In the genomic region with DNA sequence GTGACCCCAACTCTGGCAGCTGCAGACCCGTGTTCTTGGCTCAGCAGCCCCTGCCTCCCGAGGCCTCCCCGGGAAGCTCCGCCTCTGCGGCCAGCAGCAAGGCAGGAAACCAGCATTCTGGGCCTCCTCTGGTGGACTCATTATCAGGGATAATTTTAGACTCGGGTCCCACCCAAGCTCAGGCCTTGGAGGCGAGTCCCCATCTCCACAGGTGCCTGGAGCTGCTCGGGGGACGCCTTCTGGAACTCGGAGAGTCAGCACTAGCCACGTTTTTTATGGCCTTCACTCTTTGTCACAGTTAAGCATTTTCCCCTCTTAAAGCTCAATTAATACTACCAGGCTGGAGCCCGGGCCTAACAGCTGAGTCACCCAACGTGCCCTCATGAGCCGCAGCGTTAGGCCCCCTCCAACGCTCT, we compare ENCODE assay signal across 10 mouse cellular contexts. TPM values are rescaled to one million over a fixed set of nuclear protein-coding genes. Genes with fewer than 3 reads are reported as not detected.
DNase-seq lines count a peak whose midpoint lies in the region; ATAC-seq and TF ChIP-seq lines count a peak whose summit lies in the region.
"Had no signal": no experiment of that assay in that cellular context is flagged by ENCODE, and none has a peak within 500 bp of the region (broad histone marks: within the 10 kb centered on the region; RNA-seq: fewer than 3 reads in every experiment).

No protein-coding gene starts in this region.

- peaks cover 34% of the 10 kb centered on the region for H3K27me3 ChIP-seq in kidney, embryonic 16.5 days (ENCODE audit: insufficient read depth, low read length)
- peaks cover 27% of the 10 kb centered on the region for H3K27me3 ChIP-seq in embryonic facial prominence, embryonic 15.5 days
- H3K27me3 ChIP-seq in heart, embryonic 12.5 days (replicated peaks), result peaks cover 27% of the 10 kb centered on the region
- H3K27me3 ChIP-seq in limb, embryonic 12.5 days, result peaks cover 42% of the 10 kb centered on the region
- H3K27me3 ChIP-seq in hindbrain, postnatal 0 days (ENCODE audit: insufficient read depth, low read length), result no peaks in the 10 kb centered on the region

- DNase-seq in kidney, adult 9 months, result no peak
- DNase-seq in cerebellum, postnatal 25 days, result no peak
- DNase-seq in layer of hippocampus, adult 8-10 months (ENCODE audit: low spot score in 2 of 2), result no peak
- no peak for DNase-seq in hindbrain, postnatal 0 days (ENCODE audit: low spot score)
- DNase-seq: kidney, adult 11 months had no signal

- peaks cover 41% of the 10 kb centered on the region for H3K4me1 ChIP-seq in kidney, embryonic 16.5 days (ENCODE audit: insufficient read depth, low read length)
- H3K4me1 ChIP-seq in embryonic facial prominence, embryonic 15.5 days, result peaks cover 64% of the 10 kb centered on the region
- H3K4me1 ChIP-seq in heart, embryonic 12.5 days (replicated peaks), result peaks cover 87% of the 10 kb centered on the region
- peaks cover 67% of the 10 kb centered on the region for H3K4me1 ChIP-seq in limb, embryonic 12.5 days (replicated peaks)
- H3K4me1 ChIP-seq in hindbrain, postnatal 0 days (ENCODE audit: insufficient read depth, low read length), result 0 out of 2 replicates have a peak, but pooled peaks cover 12% of the 10 kb centered on the region

- WGBS in kidney, embryonic 16.5 days, result 25% methylated on average over 16 of the region's 16 CpGs
- 27% methylated on average over 16 of the region's 16 CpGs for WGBS in embryonic facial prominence, embryonic 15.5 days
- 16% methylated on average over 16 of the region's 16 CpGs for WGBS in heart, embryonic 12.5 days
- WGBS in limb, embryonic 12.5 days, result 12% methylated on average over 16 of the region's 16 CpGs
- 41% methylated on average over 16 of the region's 16 CpGs for WGBS in hindbrain, postnatal 0 days

- no peak for ATAC-seq in kidney, embryonic 16.5 days (ENCODE audit: low FRiP score, low TSS enrichment)
- ATAC-seq in embryonic facial prominence, embryonic 15.5 days (ENCODE audit: insufficient number of reproducible peaks, low FRiP score, low TSS enrichment, low read depth), result 0 out of 2 replicates have a peak, but pooled peaks have one; percentile 25
- ATAC-seq in heart, embryonic 12.5 days (ENCODE audit: insufficient number of reproducible peaks, low FRiP score), result peak; percentile 36; the same call in 1 of the 2 replicates
- no peak; the same call in 1 of the 2 replicates for ATAC-seq in limb, embryonic 12.5 days (ENCODE audit: insufficient number of reproducible peaks, insufficient read depth, low FRiP score, low TSS enrichment, low read depth)
- no peak for ATAC-seq in hindbrain, postnatal 0 days

- H3K4me2 ChIP-seq in kidney, embryonic 16.5 days (replicated peaks; ENCODE audit: low read depth, low read length), result no peak overlapping the region
- H3K4me2 ChIP-seq in embryonic facial prominence, embryonic 15.5 days (replicated peaks), result no peak overlapping the region
- H3K4me2 ChIP-seq in heart, embryonic 12.5 days, result peak overlapping the region; percentile 29
- no peak overlapping the region; the same call in 1 of the 2 replicates for H3K4me2 ChIP-seq in limb, embryonic 12.5 days
- no peak overlapping the region for H3K4me2 ChIP-seq in hindbrain, postnatal 0 days (ENCODE audit: low read depth, low read length)
- H3K4me2 ChIP-seq: stomach, embryonic 15.5 days had no signal

- no peaks in the 10 kb centered on the region for H3K36me3 ChIP-seq in kidney, embryonic 16.5 days (ENCODE audit: insufficient read depth, low read length)
- H3K36me3 ChIP-seq in embryonic facial prominence, embryonic 15.5 days, result no peaks in the 10 kb centered on the region
- no peaks in the 10 kb centered on the region for H3K36me3 ChIP-seq in heart, embryonic 12.5 days
- H3K36me3 ChIP-seq in limb, embryonic 12.5 days, result no peaks in the 10 kb centered on the region
- H3K36me3 ChIP-seq in hindbrain, postnatal 0 days (ENCODE audit: insufficient read depth, low read length), result no peaks in the 10 kb centered on the region
- H3K36me3 ChIP-seq: stomach, embryonic 15.5 days had no signal

- H3K4me3 ChIP-seq in kidney, embryonic 16.5 days (ENCODE audit: low read length), result no peak overlapping the region
- H3K4me3 ChIP-seq in embryonic facial prominence, embryonic 15.5 days (replicated peaks), result no peak overlapping the region
- H3K4me3 ChIP-seq in heart, embryonic 12.5 days, result no peak overlapping the region
- H3K4me3 ChIP-seq in limb, embryonic 12.5 days (replicated peaks), result no peak overlapping the region
- H3K4me3 ChIP-seq in hindbrain, postnatal 0 days (ENCODE audit: low read length), result no peak overlapping the region
- H3K4me3 ChIP-seq: stomach, embryonic 15.5 days had no signal

- no peak overlapping the region for H3K27ac ChIP-seq in kidney, embryonic 16.5 days (ENCODE audit: low read length)
- H3K27ac ChIP-seq in embryonic facial prominence, embryonic 15.5 days (replicated peaks), result peak overlapping the region; percentile 53; the same call in 1 of the 2 replicates
- H3K27ac ChIP-seq in heart, embryonic 12.5 days (ENCODE audit: poor library complexity, severe bottlenecking), result peak overlapping the region; percentile 67
- peak overlapping the region; percentile 79 for H3K27ac ChIP-seq in limb, embryonic 12.5 days
- H3K27ac ChIP-seq in hindbrain, postnatal 0 days, result no peak overlapping the region
- H3K27ac ChIP-seq: stomach, embryonic 15.5 days had no signal

- H3K9ac ChIP-seq in kidney, embryonic 16.5 days (replicated peaks; ENCODE audit: low read length), result peak overlapping the region; percentile 28; the same call in 1 of the 2 replicates
- H3K9ac ChIP-seq in embryonic facial prominence, embryonic 15.5 days, result no peak overlapping the region
- H3K9ac ChIP-seq in heart, embryonic 12.5 days, result peak overlapping the region; percentile 34; the same call in 1 of the 2 replicates
- no peak overlapping the region for H3K9ac ChIP-seq in limb, embryonic 12.5 days (replicated peaks)
- no peak overlapping the region for H3K9ac ChIP-seq in hindbrain, postnatal 0 days (replicated peaks; ENCODE audit: low read length)
- H3K9ac ChIP-seq: stomach, embryonic 15.5 days had no signal

- no peak for TF ChIP-seq CTCF in hindbrain, postnatal 0 days (IDR thresholded peaks at IDR 0.05; ENCODE audit: low read depth)

- no peaks in the 10 kb centered on the region for H3K9me3 ChIP-seq in kidney, embryonic 16.5 days (ENCODE audit: low read length)
- H3K9me3 ChIP-seq in embryonic facial prominence, embryonic 15.5 days (replicated peaks), result no peaks in the 10 kb centered on the region
- no peaks in the 10 kb centered on the region for H3K9me3 ChIP-seq in heart, embryonic 12.5 days (replicated peaks)
- H3K9me3 ChIP-seq in limb, embryonic 12.5 days, result no peaks in the 10 kb centered on the region
- H3K9me3 ChIP-seq in hindbrain, postnatal 0 days (ENCODE audit: low read length), result no peaks in the 10 kb centered on the region
- H3K9me3 ChIP-seq: stomach, embryonic 15.5 days had no signal

RNA-seq across cellular contexts. Expression of gene Nfatc2, which starts 3.2 kb away (rescaled TPM):
- polyA plus RNA-seq in kidney, embryonic 16.5 days (2015; fragmentation: Nextera tagmentation; extraction: Ambion mirVana), result 2.6 and 2.8 TPM in 2 replicates
- polyA plus RNA-seq in embryonic facial prominence, embryonic 15.5 days (2015; fragmentation: Nextera tagmentation; extraction: Ambion mirVana), result 5.8 and 6.9 TPM in 2 replicates
- 9.9 and 12.5 TPM in 2 replicates for polyA plus RNA-seq in heart, embryonic 12.5 days (2016; fragmentation: Nextera tagmentation; extraction: Ambion mirVana)
- 5.3 and 5.5 TPM in 2 replicates for polyA plus RNA-seq in limb, embryonic 12.5 days (2016; fragmentation: Nextera tagmentation; extraction: Ambion mirVana)
- 10 to 100 TPM; 17.8 to 22.0 (median 21.1) TPM for total RNA-seq in layer of hippocampus, adult 8-10 months (2022)
- total RNA-seq in hindbrain, postnatal 0 days (2014; rRNA removed), result 7.4 and 8.5 TPM in 2 replicates
- polyA plus RNA-seq in hindbrain, postnatal 0 days (2015; fragmentation: Nextera tagmentation; extraction: Ambion mirVana), result 6.5 and 6.6 TPM in 2 replicates

Comparison
In these comparisons a context has a peak if more than half of its experiments do, and no peak if none do; other contexts are left out.
1. ATAC-seq: peak in embryonic facial prominence, embryonic 15.5 days (single experiment) and heart, embryonic 12.5 days (single experiment); none in kidney, embryonic 16.5 days (single experiment), limb, embryonic 12.5 days (single experiment) and hindbrain, postnatal 0 days (single experiment).
2. H3K27ac ChIP-seq: peak in embryonic facial prominence, embryonic 15.5 days (single experiment), heart, embryonic 12.5 days (single experiment) and limb, embryonic 12.5 days (single experiment); none in kidney, embryonic 16.5 days (single experiment) and hindbrain, postnatal 0 days (single experiment).
3. H3K9ac ChIP-seq: peak in kidney, embryonic 16.5 days (single experiment) and heart, embryonic 12.5 days (single experiment); none in embryonic facial prominence, embryonic 15.5 days (single experiment), limb, embryonic 12.5 days (single experiment) and hindbrain, postnatal 0 days (single experiment).